Mouse (Mus musculus) myocyte (in vitro differentiated cells): Measurements from ENCODE around the gene Tas1r2. TPM values are rescaled to one million over a fixed set of nuclear protein-coding genes. Genes with fewer than 3 reads are reported as not detected.

Experiments
- H3K27me3 ChIP-seq: one replicate; pipeline ENCODE4 v1.6.1; 2011; ENCODE audit not compliant: control insufficient read depth, insufficient read depth, insufficient read length
- H3K36me3 ChIP-seq: one replicate; pipeline ENCODE4 v1.6.1; 2011; ENCODE audit not compliant: control insufficient read depth, insufficient read depth
- H3K4me2 ChIP-seq: one replicate; pipeline ENCODE4 v1.6.1; 2011; ENCODE audit warnings: low read depth, control low read depth
- H3K4me3 ChIP-seq: one replicate; pipeline ENCODE4 v1.5.1; 2011; ENCODE audit warnings: mild to moderate bottlenecking, control low read depth, moderate library complexity
- H3K79me2 ChIP-seq: one replicate; pipeline ENCODE4 v1.6.1; 2011; ENCODE audit not compliant: control insufficient read depth, insufficient read depth
- H3ac ChIP-seq: one replicate; pipeline ENCODE4 v1.6.1; 2011; ENCODE audit not compliant: control insufficient read depth, insufficient read length
- CEBPB ChIP-seq: IDR thresholded peaks from 2 replicates; pipeline ENCODE4 v1.6.1; 2011; ENCODE audit warnings: mild to moderate bottlenecking, moderate library complexity; ENCODE audit not compliant: poor library complexity, insufficient read depth, severe bottlenecking
- E2F4 ChIP-seq: IDR thresholded peaks from one replicate; pipeline ENCODE4 v1.6.1; 2011; ENCODE audit warnings: mild to moderate bottlenecking, control low read depth, moderate library complexity; ENCODE audit not compliant: insufficient read depth
- MAX ChIP-seq: IDR thresholded peaks from one replicate; pipeline ENCODE4 v1.6.1; 2011; ENCODE audit warnings: low read depth, mild to moderate bottlenecking, control low read depth
- MYOD1 ChIP-seq, 3 experiments: IDR thresholded peaks; one replicate each; pipeline ENCODE4 v1.6.1; 2011; ENCODE audit warnings: control low read depth in 2 of 3, low read depth in 2 of 3, mild to moderate bottlenecking in 2 of 3, moderate library complexity in 1 of 3; ENCODE audit not compliant: insufficient read length in 2 of 3, control insufficient read depth in 1 of 3
- MYOG ChIP-seq, 3 experiments: IDR thresholded peaks; one replicate each; pipeline ENCODE4 v1.6.1; 2011; ENCODE audit warnings: control low read depth in 2 of 3, low read depth in 2 of 3, mild to moderate bottlenecking in 2 of 3; ENCODE audit not compliant: insufficient read length in 2 of 3, control insufficient read depth in 1 of 3, insufficient read depth in 1 of 3
- POLR2A ChIP-seq: IDR thresholded peaks from one replicate; pipeline ENCODE4 v1.6.1; 2011; ENCODE audit warnings: low read depth, mild to moderate bottlenecking, control low read depth, moderate library complexity; ENCODE audit not compliant: insufficient read length
- POLR2AphosphoS2 ChIP-seq: IDR thresholded peaks from one replicate; pipeline ENCODE4 v1.6.1; 2011; ENCODE audit warnings: low read depth, control low read depth; ENCODE audit not compliant: insufficient read length
- REST ChIP-seq: IDR thresholded peaks from one replicate; pipeline ENCODE4 v1.6.1; 2011; ENCODE audit warnings: mild to moderate bottlenecking, control low read depth, moderate library complexity; ENCODE audit not compliant: insufficient read depth, insufficient read length
- SRF ChIP-seq: IDR thresholded peaks from one replicate; pipeline ENCODE4 v1.6.1; 2011; ENCODE audit warnings: low read depth; ENCODE audit not compliant: control insufficient read depth, insufficient read length
- TCF12 ChIP-seq: IDR thresholded peaks from one replicate; pipeline ENCODE4 v1.6.1; 2011; ENCODE audit warnings: mild to moderate bottlenecking, control low read depth; ENCODE audit not compliant: poor library complexity, insufficient read depth, severe bottlenecking
- TCF3 ChIP-seq: IDR thresholded peaks from one replicate; pipeline ENCODE4 v1.6.1; 2011; ENCODE audit warnings: low read depth, control low read depth; ENCODE audit not compliant: insufficient read length
- USF1 ChIP-seq: IDR thresholded peaks from one replicate; pipeline ENCODE4 v1.6.1; 2011; ENCODE audit warnings: low read depth, mild to moderate bottlenecking, control low read depth, moderate library complexity
- polyA plus RNA-seq: library from polyadenylated mRNA; unstranded; fragments of >200 nt; fragmentation: generic; extraction: Trizol; gene quantifications from one replicate; pipeline ENCODE4 v1.2.1, GENCODE M21; 2012; ENCODE audit warnings: missing spikeins

Gene Tas1r2
- polyA plus RNA-seq, 1 experiment: 1.00 TPM

GRCm38 (mm10) chr4:139622373-139623282, 30.7 kb upstream of the Tas1r2 start, which contains the start of gene Aldh4a1:
Gene Aldh4a1 (plus strand): TSS chr4:139622866.
- TF ChIP-seq TCF3 (no peak), POLR2A (peak; percentile 92), E2F4 (no peak), POLR2AphosphoS2 (peak; percentile 89), MYOD1 (IDR thresholded peaks at IDR 0.05; ENCODE audit: control insufficient read depth in 1 of 3, insufficient read length in 2 of 3, low read depth in 2 of 3) (peak in 2 of 3 experiments; percentile 35 to 66), USF1 (no peak), REST (no peak), MYOG (IDR thresholded peaks at IDR 0.05; ENCODE audit: control insufficient read depth in 1 of 3, insufficient read depth in 1 of 3, insufficient read length in 2 of 3, low read depth in 2 of 3) (peak in 2 of 3 experiments; percentile 24 to 56)
- Histone ChIP-seq H3K36me3 (peaks cover 8% of the 10 kb centered on the region), H3ac (peak within 1 kb of the TSS; percentile 16), H3K4me2 (peak within 1 kb of the TSS; percentile 85), H3K79me2 (no peaks in the 10 kb centered on the region), H3K4me3 (peak within 1 kb of the TSS; percentile 33), H3K27me3 (no peaks in the 10 kb centered on the region)

DNA sequence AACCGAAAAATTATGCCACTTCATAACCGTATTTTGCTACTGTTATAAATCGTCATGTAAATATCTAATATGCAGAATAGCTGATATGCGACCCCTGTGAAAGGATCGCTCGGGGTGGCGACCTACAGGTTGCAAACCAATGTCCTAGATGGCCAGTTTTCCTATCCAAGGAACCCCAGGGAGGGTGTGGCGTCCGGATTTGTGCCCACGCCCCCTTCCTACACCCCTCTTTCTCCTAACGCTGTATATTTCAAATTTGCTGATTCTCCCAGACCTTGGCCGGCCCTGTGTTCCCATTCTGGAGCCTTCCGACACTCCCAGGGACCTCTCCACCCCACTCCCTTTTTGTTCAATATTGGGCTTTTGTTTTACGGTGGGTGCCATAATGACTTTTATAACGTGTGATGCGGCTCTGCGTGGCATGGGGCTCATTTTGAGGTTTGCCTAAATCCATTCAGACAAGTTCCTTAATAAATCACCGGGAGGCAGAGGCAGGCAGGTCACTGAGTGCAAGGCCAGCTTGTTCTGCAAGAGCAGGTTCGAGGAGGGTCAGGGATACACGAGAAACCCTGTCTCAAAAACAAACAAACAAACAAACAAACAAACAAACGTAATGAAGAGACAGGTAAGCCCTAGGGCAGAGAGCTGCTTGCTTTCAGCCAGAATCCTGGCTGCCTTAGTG, 29.8 kb upstream of the Tas1r2 start:
- TF ChIP-seq REST (no peak), MYOD1 (IDR thresholded peaks at IDR 0.05; ENCODE audit: control insufficient read depth in 1 of 3, insufficient read length in 2 of 3, low read depth in 2 of 3) (no peak), E2F4 (no peak), POLR2AphosphoS2 (no peak), TCF3 (no peak)
- Histone ChIP-seq H3K79me2 (no peaks in the 10 kb centered on the region), H3K36me3 (no peaks in the 10 kb centered on the region), H3K4me2 (peak overlapping the region; percentile 84), H3ac (peak overlapping the region; percentile 16), H3K27me3 (no peaks in the 10 kb centered on the region), H3K4me3 (peak overlapping the region; percentile 33)

DNA sequence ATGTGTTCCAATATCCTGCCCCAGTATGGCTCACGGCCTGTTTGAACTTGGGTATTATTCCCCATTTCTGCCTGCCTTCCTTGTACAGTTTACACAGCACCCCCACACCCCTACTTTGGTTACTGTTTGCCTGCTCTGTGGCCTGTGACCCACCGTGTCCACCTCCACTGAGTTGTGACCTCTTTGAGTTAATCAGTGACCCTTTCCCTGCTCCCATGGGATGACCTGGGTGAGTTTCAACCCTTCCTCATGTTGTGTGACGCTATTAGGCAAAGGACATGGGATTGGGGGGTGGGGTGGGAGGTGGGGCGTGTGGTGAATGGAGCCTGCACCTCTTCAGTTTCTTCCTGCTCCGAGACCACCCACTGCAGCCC, 29.2 kb upstream of the Tas1r2 start:
- Histone ChIP-seq H3K79me2 (no peaks in the 10 kb centered on the region), H3ac (no peak overlapping the region), H3K4me2 (no peak overlapping the region), H3K27me3 (no peaks in the 10 kb centered on the region), H3K4me3 (no peak overlapping the region), H3K36me3 (no peaks in the 10 kb centered on the region)
- no peak for TF ChIP-seq MYOD1 (IDR thresholded peaks at IDR 0.05; ENCODE audit: control insufficient read depth in 1 of 3, insufficient read length in 2 of 3, low read depth in 2 of 3)
- TF ChIP-seq USF1: no peak
- TF ChIP-seq MYOG (IDR thresholded peaks at IDR 0.05; ENCODE audit: control insufficient read depth in 1 of 3, insufficient read depth in 1 of 3, insufficient read length in 2 of 3, low read depth in 2 of 3): no peak
- TF ChIP-seq POLR2AphosphoS2: no peak

GRCm38 (mm10) chr4:139624706-139625105, 28.6 kb upstream of the Tas1r2 start:
- Histone ChIP-seq H3K4me3 (no peak overlapping the region), H3K4me2 (no peak overlapping the region), H3K27me3 (no peaks in the 10 kb centered on the region), H3ac (no peak overlapping the region), H3K79me2 (no peaks in the 10 kb centered on the region), H3K36me3 (no peaks in the 10 kb centered on the region)
- no peak for TF ChIP-seq REST
- no peak for TF ChIP-seq POLR2A
- TF ChIP-seq CEBPB: no peak
- no peak for TF ChIP-seq TCF3

DNA sequence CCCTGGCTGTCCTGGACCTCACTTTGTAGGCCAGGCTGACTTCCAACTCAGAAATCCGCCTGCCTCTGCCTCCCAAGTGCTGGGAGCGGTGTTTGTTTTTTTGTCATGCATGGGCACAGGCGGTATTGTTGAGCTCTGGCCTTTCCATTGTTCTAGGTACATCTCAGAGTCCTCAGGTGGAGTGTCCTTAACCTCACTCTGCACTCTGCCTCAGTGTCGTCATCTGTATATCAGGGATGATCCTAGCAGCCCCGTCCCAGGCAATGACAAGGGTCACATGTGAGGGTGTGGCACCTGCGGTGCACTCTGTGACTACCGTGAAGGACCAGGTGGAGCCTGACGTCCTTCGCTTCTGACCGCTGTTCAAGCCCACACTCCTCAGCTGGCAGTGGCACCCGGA, 26.0 kb upstream of the Tas1r2 start:
- Histone ChIP-seq H3K36me3 (no peaks in the 10 kb centered on the region), H3K27me3 (no peaks in the 10 kb centered on the region), H3K4me2 (no peak overlapping the region), H3ac (no peak overlapping the region), H3K79me2 (no peaks in the 10 kb centered on the region), H3K4me3 (no peak overlapping the region)
- TF ChIP-seq POLR2A (no peak), TCF3 (no peak), POLR2AphosphoS2 (no peak), TCF12 (no peak), USF1 (no peak), MYOD1 (IDR thresholded peaks at IDR 0.05; ENCODE audit: control insufficient read depth in 1 of 3, insufficient read length in 2 of 3, low read depth in 2 of 3) (no peak), REST (no peak), MYOG (IDR thresholded peaks at IDR 0.05; ENCODE audit: control insufficient read depth in 1 of 3, insufficient read depth in 1 of 3, insufficient read length in 2 of 3, low read depth in 2 of 3) (no peak), CEBPB (no peak), MAX (no peak), E2F4 (no peak), SRF (no peak)
